Mouse (Mus musculus): ENCODE data around the gene Gm20721.
"Not testable (repeated sequence)": the region's sequence is repeated elsewhere in the genome, so short reads cannot be mapped to it uniquely, and the experiment has no call there.

The Gm20721 gene

GRCm38 (mm10) chr2:174329663-174330615 lies 16.6 kb downstream of the Gm20721 start:
- peak; percentile 75 for DNase-seq

DNA sequence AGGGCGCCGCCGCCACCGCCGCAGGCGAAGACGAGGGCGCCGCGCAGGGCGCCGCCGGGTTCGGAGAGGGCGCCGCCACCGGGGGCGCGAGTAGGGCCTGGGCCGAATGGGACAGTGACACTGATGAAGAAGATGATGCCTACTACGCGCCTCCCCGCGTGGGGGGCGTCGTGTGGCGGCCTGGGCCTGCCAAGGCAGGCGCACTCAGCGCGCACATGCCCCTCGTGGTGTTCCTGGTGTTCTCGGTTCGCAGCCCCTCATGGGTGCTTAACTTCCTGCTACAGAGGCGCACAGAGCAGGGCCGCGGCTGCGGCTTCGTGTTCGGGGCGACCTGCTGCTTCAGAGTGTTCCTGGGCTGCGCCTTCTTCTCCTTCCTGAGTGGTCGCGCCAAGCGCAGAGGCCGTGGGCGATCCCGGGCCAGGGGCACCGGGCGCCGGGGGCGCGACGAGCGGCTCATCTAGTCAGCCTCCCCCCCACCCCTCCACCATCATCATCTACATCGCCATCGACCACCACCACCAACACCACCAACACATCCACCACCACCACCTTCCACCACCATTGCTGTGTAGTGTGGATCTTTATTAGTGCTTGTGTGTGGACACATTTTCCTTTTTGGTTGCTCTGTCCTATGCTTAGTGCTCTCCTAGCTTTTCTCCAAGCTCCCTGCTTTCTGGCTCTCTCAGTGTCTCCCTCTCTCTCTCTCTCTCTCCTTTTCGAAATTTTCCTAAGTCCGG lies 17.4 kb downstream of the Gm20721 start:
- peak; percentile 48 for DNase-seq

- DNase-seq: peak; percentile 6
These were observed 18.1 kb downstream of the Gm20721 start for GRCm38 (mm10) chr2:174328358-174328905.

GRCm38 (mm10) chr2:174327295-174327981 lies 19.1 kb downstream of the Gm20721 start:
- DNase-seq: peak; percentile 83

DNA sequence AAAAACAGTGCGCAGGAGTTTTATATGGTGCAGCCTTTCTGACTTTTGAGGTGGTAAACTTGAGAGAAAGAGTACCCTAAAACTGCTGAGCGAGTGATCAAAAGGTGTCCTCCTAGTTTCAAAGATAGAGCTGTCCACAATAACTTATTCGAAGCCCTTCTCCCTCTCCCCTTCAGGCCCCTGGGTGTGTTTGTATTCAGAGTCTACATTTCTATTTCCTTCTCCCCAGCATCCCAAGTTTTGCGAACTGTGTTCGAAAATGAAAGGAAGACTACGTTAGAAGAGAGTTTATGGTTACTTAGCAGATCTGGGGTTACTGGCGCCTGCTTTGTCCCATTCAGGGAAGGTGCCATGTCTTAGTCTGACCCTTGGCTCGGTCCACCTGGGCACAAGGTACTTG lies 20.0 kb downstream of the Gm20721 start:
- no peak for DNase-seq

GRCm38 (mm10) chr2:174325989-174326388 lies 20.5 kb downstream of the Gm20721 start:
- DNase-seq: no peak

DNA sequence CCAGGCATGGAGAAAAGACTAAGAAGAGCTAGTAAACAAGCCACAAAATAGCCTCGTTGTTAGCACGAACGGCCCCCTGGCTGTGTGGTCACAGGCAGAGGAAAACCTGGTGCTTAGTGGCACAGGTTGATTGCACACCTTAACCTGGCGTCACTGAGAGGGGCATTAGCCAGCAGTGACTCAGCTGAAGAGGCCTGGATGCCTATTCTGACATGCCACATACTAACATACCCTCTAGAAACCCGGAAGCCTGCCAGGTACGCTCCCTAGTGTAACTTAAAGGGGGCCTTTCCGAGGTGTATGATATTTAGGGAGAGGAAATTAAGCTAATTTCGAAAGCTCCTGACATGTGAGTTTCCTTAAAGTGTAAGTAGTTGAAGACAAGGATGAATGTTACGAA lies 29.9 kb downstream of the Gm20721 start:
- DNase-seq: no peak

DNA sequence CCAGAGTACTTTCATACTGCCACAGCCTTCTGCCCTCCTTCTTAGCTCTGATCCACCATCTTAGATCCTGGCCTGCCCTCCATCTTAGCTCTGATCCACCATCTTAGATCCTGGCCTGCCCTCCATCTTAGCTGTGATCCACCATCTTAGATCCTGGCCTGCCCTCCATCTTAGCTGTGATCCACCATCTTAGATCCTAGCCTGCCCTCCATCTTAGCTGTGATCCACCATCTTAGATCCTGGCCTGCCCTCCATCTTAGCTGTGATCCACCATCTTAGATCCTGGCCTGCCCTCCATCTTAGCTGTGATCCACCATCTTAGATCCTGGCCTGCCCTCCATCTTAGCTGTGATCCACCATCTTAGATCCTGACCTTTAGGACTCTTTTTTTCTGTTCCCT lies 31.1 kb downstream of the Gm20721 start:
- DNase-seq: not testable (repeated sequence)

GRCm38 (mm10) chr2:174312661-174313060 lies 33.9 kb downstream of the Gm20721 start:
- DNase-seq: no peak

DNA sequence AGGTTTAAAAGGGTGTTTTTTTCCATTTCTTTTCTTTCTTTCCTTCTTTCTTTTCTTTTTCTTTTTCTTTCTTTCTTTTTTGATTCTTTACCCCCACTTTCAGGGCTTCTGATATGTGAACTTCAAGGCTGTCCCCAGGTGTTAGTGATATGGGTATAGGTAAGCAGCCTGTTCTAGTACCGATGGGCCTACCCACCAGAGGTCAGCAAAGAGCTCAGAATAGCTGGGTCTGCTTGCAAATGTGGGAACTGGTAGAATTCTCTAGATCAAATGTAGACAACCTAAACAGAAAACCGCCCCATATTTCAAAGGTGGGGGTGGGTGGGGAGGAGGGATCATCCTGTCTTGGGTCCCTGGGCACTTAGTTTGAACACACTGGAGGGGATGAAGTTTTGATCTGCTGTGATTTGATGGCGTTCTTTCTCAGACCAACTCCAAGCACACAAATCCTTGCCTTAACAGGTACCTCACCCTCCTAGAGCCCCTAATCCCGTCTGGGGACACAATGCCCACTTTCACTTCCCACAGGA lies 34.3 kb downstream of the Gm20721 start:
- peak; percentile 80 for DNase-seq

DNA sequence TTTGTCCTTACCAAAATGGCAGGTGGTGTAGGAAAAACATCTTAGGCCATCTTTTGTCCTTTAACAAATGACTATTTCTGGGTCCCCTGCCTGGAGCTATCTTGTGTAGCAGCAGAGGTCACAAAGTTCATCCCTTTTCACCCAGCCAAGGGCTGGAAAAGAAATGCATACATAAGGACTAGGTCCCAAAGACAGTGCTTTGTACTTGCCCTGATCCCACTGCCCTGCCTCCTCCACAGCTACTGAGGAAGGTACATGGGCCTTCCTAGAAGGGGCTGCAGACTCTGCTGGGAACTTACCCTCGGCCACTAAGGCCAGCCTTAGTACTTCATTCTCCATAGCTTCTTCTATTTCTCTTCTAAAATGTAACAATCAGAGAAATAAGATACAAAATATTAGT lies 34.9 kb downstream of the Gm20721 start:
- DNase-seq: no peak

- no peak for DNase-seq
These were observed 35.5 kb downstream of the Gm20721 start for GRCm38 (mm10) chr2:174310913-174311514.

DNA sequence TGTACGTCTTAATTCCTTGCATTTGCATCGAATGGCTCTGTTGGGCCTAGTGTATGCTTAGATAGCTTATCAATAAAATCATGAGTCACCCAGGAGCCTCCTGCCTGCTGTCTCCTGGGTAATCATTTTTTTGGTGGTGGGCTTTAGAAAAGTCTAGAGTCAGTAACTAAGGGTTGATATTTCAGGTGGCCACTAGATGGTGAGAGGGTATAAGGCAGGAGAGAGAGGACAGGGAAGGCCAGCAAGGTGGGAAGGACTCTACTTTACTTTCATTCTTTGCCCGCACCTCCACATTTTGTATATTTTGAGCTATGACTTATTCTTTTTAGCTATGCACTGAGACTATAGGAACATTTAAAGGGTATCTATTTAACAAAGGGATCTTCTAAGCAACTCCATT lies 38.6 kb downstream of the Gm20721 start:
- no peak for DNase-seq

- DNase-seq: no peak
These were observed 40.9 kb downstream of the Gm20721 start for GRCm38 (mm10) chr2:174305646-174306045.

GRCm38 (mm10) chr2:174302526-174302925 lies 44.0 kb downstream of the Gm20721 start:
- no peak for DNase-seq

- no peak for DNase-seq
These were observed 45.8 kb downstream of the Gm20721 start for GRCm38 (mm10) chr2:174300666-174301065.

DNA sequence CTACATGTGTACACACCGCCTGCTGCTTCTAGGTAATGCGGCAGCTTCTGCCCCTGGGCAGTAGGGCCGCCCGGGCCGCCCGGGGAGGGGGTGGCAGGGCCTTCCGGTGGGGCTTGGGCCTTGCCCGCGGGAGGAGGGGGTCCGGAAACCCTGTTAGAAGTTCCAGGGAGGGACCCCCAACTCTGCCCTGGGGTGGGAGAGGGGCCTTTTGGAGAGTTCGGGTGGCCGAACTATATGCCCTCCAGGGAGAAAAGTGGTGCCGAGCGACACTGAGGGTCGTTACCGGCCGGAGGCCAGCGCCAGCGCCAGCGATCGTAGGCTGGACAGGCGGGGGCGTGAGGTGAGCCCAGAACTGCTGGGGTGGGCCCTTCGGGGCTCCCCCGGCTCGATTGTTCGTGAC lies 46.3 kb downstream of the Gm20721 start:
- DNase-seq: no peak

DNA sequence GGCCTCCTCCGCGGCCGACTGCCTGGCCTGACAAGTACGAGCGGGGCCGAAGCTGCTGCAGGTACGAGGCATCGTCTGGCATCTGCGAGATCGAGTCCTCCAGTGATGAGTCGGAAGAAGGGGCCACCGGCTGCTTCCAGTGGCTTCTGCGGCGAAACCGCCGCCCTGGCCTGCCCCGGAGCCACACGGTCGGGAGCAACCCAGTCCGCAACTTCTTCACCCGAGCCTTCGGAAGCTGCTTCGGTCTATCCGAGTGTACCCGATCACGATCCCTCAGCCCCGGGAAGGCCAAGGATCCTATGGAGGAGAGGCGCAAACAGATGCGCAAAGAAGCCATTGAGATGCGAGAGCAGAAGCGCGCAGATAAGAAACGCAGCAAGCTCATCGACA lies 46.7 kb downstream of the Gm20721 start:
- DNase-seq: no peak

DNA sequence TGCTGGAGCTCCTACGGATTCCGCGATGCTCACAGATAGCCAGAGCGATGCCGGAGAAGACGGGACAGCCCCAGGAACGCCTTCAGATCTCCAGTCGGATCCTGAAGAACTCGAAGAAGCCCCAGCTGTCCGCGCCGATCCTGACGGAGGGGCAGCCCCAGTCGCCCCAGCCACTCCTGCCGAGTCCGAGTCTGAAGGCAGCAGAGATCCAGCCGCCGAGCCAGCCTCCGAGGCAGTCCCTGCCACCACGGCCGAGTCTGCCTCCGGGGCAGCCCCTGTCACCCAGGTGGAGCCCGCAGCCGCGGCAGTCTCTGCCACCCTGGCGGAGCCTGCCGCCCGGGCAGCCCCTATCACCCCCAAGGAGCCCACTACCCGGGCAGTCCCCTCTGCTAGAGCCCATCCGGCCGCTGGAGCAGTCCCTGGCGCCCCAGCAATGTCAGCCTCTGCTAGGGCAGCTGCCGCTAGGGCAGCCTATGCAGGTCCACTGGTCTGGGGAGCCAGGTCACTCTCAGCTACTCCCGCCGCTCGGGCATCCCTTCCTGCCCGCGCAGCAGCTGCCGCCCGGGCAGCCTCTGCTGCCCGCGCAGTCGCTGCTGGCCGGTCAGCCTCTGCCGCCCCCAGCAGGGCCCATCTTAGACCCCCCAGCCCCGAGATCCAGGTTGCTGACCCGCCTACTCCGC lies 47.3 kb downstream of the Gm20721 start:
- no peak for DNase-seq

DNA sequence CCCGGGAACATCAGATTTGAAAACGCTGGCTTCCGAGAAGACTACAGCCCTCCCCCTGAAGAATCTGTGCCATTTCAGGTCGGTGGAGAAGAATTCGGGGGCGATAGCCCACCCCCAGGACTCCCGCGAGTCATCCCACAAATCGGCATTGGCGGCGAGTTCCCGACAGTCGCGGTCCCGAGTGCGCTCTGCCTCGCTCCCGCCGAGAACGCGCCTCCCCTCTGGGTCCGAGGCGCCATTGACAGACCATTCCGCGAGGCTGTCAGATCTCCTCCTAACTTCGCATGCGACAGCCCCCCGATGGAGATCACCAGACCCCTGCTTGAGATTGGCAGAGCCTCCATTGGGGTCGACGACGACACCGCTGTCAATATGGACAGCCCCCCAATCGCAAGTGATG lies 48.0 kb downstream of the Gm20721 start:
- no peak for DNase-seq

DNA sequence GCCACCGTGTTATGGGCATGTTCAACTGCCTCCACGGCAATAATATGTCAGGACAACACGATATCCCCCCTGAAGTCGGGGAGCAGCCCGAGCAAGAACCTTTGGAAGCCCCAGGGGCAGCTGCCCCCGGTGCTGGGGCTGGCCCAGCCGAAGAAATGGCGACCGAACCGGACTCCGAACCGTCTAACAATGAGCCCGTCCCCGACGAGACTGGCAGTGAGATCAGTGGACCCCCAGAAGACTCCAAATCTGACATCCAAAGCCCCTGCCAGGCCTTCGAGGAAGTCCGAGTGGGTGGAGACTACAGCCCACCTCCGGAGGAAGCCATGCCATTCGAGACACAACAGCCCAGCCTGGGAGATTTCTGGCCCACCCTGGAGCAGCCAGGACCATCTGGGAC lies 48.7 kb downstream of the Gm20721 start:
- DNase-seq: no peak

- no peak for DNase-seq
These were observed 49.4 kb downstream of the Gm20721 start for GRCm38 (mm10) chr2:174297086-174297571.
